Mouse (Mus musculus): ENCODE data around the gene Spata2l. TPM values are rescaled to one million over a fixed set of nuclear protein-coding genes. Genes with fewer than 3 reads are reported as not detected.

Gene Spata2l
- polyA plus RNA-seq, 1 experiment from 2014 or later = 3.1 TPM

Other genes starting within 250 kb of the Spata2l start
- gene Ankrd11, start 194.0 kb downstream of the Spata2l start, polyA plus RNA-seq (2014; fragmentation: Nextera tagmentation; extraction: Ambion mirVana) = 83.2 and 88.3 TPM in 2 replicates
- 45.3 and 47.7 TPM in 2 replicates for gene Spg7, start 173.3 kb downstream of the Spata2l start, polyA plus RNA-seq (2014; fragmentation: Nextera tagmentation; extraction: Ambion mirVana)
- 1,194 and 1,271 TPM in 2 replicates for gene Rpl13, start 133.9 kb downstream of the Spata2l start, polyA plus RNA-seq (2014; fragmentation: Nextera tagmentation; extraction: Ambion mirVana)
- gene Cpne7, start 118.9 kb downstream of the Spata2l start, polyA plus RNA-seq (2014; fragmentation: Nextera tagmentation; extraction: Ambion mirVana) = 0.40 TPM in 1 of 2 replicates, not detected in the other
- gene Sult5a1, start 77.9 kb downstream of the Spata2l start, polyA plus RNA-seq (2014; fragmentation: Nextera tagmentation; extraction: Ambion mirVana) = 2.3 and 5.6 TPM in 2 replicates
- gene Dpep1, start 50.0 kb downstream of the Spata2l start, polyA plus RNA-seq (2014; fragmentation: Nextera tagmentation; extraction: Ambion mirVana) = 0.66 and 1.3 TPM in 2 replicates
- gene Chmp1a, start 23.5 kb downstream of the Spata2l start, polyA plus RNA-seq (2014; fragmentation: Nextera tagmentation; extraction: Ambion mirVana) = 104 and 110 TPM in 2 replicates
- gene Spata33, start 23.4 kb downstream of the Spata2l start, polyA plus RNA-seq (2014; fragmentation: Nextera tagmentation; extraction: Ambion mirVana) = 6.0 and 9.5 TPM in 2 replicates
- gene Cdk10, start 11.4 kb downstream of the Spata2l start, polyA plus RNA-seq (2014; fragmentation: Nextera tagmentation; extraction: Ambion mirVana) = 35.5 and 35.7 TPM in 2 replicates
- 25.1 and 26.0 TPM in 2 replicates for gene Zfp276, start 18.0 kb upstream of the Spata2l start, polyA plus RNA-seq (2014; fragmentation: Nextera tagmentation; extraction: Ambion mirVana)
- gene Vps9d1, start 18.1 kb upstream of the Spata2l start, polyA plus RNA-seq (2014; fragmentation: Nextera tagmentation; extraction: Ambion mirVana) = 26.4 and 29.7 TPM in 2 replicates
- gene Fanca, start 82.3 kb upstream of the Spata2l start, polyA plus RNA-seq (2014; fragmentation: Nextera tagmentation; extraction: Ambion mirVana) = 31.3 and 36.7 TPM in 2 replicates
- 16.9 and 17.3 TPM in 2 replicates for gene Spire2, start 96.5 kb upstream of the Spata2l start, polyA plus RNA-seq (2014; fragmentation: Nextera tagmentation; extraction: Ambion mirVana)
- 211 and 217 TPM in 2 replicates for gene Tcf25, start 137.5 kb upstream of the Spata2l start, polyA plus RNA-seq (2014; fragmentation: Nextera tagmentation; extraction: Ambion mirVana)
- 0.20 TPM in 1 of 2 replicates, not detected in the other for gene Mc1r, start 170.9 kb upstream of the Spata2l start, polyA plus RNA-seq (2014; fragmentation: Nextera tagmentation; extraction: Ambion mirVana)
- gene Tubb3, start 175.2 kb upstream of the Spata2l start, polyA plus RNA-seq (2014; fragmentation: Nextera tagmentation; extraction: Ambion mirVana) = 872 and 1,012 TPM in 2 replicates
- 36.5 and 41.7 TPM in 2 replicates for gene Def8, start 187.3 kb upstream of the Spata2l start, polyA plus RNA-seq (2014; fragmentation: Nextera tagmentation; extraction: Ambion mirVana)
- gene Afg3l1, start 241.7 kb upstream of the Spata2l start, polyA plus RNA-seq (2014; fragmentation: Nextera tagmentation; extraction: Ambion mirVana) = 32.4 and 41.4 TPM in 2 replicates

Data from neural tube, embryonic 11.5 days (tissue).